Mouse (Mus musculus) forebrain, embryonic 16.5 days (tissue): ENCODE results near the gene Gm20738. TPM values are rescaled to one million over a fixed set of nuclear protein-coding genes. Genes with fewer than 3 reads are reported as not detected.
"Not testable (repeated sequence)": the region's sequence is repeated elsewhere in the genome, so short reads cannot be mapped to it uniquely, and the experiment has no call there.

ENCODE experiments used
- ATAC-seq: fragments of 200-750 bp; cut with Nextera tagmentation; 2 replicates; pipeline ENCODE4 v1.8.0; 2017; ENCODE audit warnings: mild to moderate bottlenecking, moderate library complexity
- H3K27ac ChIP-seq: fragments of 300-500 bp; sonication (generic); 2 replicates; pipeline ENCODE4 v1.5.1; 2014; ENCODE audit warnings: low read length, control low read depth
- H3K27me3 ChIP-seq: fragments of 300-500 bp; sonication (generic); replicated peaks from 2 replicates; pipeline ENCODE4 v1.6.1; 2014; ENCODE audit warnings: low read length; ENCODE audit not compliant: control insufficient read depth, insufficient read depth
- H3K36me3 ChIP-seq: fragments of 300-500 bp; sonication (generic); 2 replicates; pipeline ENCODE4 v1.6.1; 2014; ENCODE audit not compliant: control insufficient read depth, insufficient read depth
- H3K4me1 ChIP-seq: fragments of 300-500 bp; sonication (generic); replicated peaks from 2 replicates; pipeline ENCODE4 v1.6.1; 2014; ENCODE audit warnings: low read length; ENCODE audit not compliant: control insufficient read depth, insufficient read depth
- H3K4me2 ChIP-seq: fragments of 300-500 bp; sonication (generic); 2 replicates; pipeline ENCODE4 v1.6.1; 2014; ENCODE audit warnings: mild to moderate bottlenecking, low read length, control low read depth
- H3K4me3 ChIP-seq: fragments of 300-500 bp; sonication (generic); replicated peaks from 2 replicates; pipeline ENCODE4 v1.5.1; 2014; ENCODE audit warnings: mild to moderate bottlenecking, low read length, control low read depth
- H3K9ac ChIP-seq: fragments of 300-500 bp; sonication (generic); replicated peaks from 2 replicates; pipeline ENCODE4 v1.6.1; 2014; ENCODE audit warnings: low read depth, low read length, control low read depth
- H3K9me3 ChIP-seq: fragments of 300-500 bp; sonication (generic); 2 replicates; pipeline ENCODE4 v1.6.1; 2016; ENCODE audit warnings: low read length; ENCODE audit not compliant: control insufficient read depth
- WGBS: fragments of 180-500 bp; shearing (Covaris S2); extraction: QIAGEN DNeasy Blood & Tissue Kit; methylation state at CpG from one replicate; pipeline ENCODE4 v1.1.7; 2014; 5-methylcytosine and 5-hydroxymethylcytosine counted together
- polyA plus RNA-seq: library from polyadenylated mRNA; unstranded; fragments of >200 nt; fragmentation: Nextera tagmentation; extraction: Ambion mirVana; gene quantifications from 2 replicates; pipeline ENCODE4 v1.2.1, GENCODE M21; 2015

Gm20738 gene
- polyA plus RNA-seq: not detected in 2 replicates

DNA sequence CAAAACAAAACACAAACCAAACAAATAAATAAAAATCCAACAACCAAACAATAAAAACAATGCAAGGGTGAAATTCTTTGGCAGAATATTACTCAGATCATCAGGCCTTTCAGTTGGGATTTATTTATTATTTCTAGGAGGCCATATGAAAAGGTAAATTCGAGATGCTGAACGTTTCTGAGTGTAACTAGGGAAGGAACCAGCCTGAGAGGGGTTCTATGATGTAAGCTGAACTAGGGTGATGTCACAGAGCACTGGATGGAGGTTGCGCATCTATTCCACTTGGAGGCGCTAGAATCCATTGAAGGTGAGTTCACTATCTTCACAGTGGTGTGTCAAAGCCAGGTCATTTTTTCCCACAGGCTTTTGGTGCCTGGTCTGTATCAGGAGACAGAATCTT, at the start of gene Gm20738:
Gm20738 (plus strand) TSS at position 301 of the 400 bp plus-strand sequence.
- not testable (repeated sequence) for H3K27ac ChIP-seq, H3K36me3 ChIP-seq, H3K4me3 ChIP-seq, H3K4me1 ChIP-seq, H3K9me3 ChIP-seq, H3K27me3 ChIP-seq, H3K4me2 ChIP-seq, ATAC-seq, H3K9ac ChIP-seq
- 100% methylated on average over 1 of the region's 4 CpGs for WGBS
